Mouse (Mus musculus) ovary, postnatal 14 days (tissue): ENCODE results near the gene Ddx20.

Experiments
- DNase-seq: peaks from one replicate; pipeline ENCODE4 v3.0.0; 2022; ENCODE audit warnings: low spot score

The Ddx20 gene

GRCm38 (mm10) chr3:105687324-105688060 is at the start of gene Ddx20:
Ddx20 (minus strand) TSS chr3:105687574.
- DNase-seq: peak; percentile 87

GRCm38 (mm10) chr3:105737070-105737469 is 49.7 kb upstream of the Ddx20 start:
- DNase-seq: no peak

GRCm38 (mm10) chr3:105736148-105736547 is 48.8 kb upstream of the Ddx20 start:
- no peak for DNase-seq

- no peak for DNase-seq
Measured at GRCm38 (mm10) chr3:105735285-105735684, 47.9 kb upstream of the Ddx20 start.

GRCm38 (mm10) chr3:105733538-105733937 is 46.2 kb upstream of the Ddx20 start:
- no peak for DNase-seq

- no peak for DNase-seq
Measured at GRCm38 (mm10) chr3:105732360-105732759, 45.0 kb upstream of the Ddx20 start.

- peak; percentile 47 for DNase-seq
Measured at GRCm38 (mm10) chr3:105726037-105726436, 38.7 kb upstream of the Ddx20 start.

GRCm38 (mm10) chr3:105722510-105722909 is 35.1 kb upstream of the Ddx20 start:
- no peak for DNase-seq

- DNase-seq: no peak
Measured at GRCm38 (mm10) chr3:105721681-105722201, 34.4 kb upstream of the Ddx20 start.

GRCm38 (mm10) chr3:105720514-105720913 is 33.1 kb upstream of the Ddx20 start:
- DNase-seq: no peak

- DNase-seq: no peak
Measured at GRCm38 (mm10) chr3:105719979-105720378, 32.6 kb upstream of the Ddx20 start.

- DNase-seq: no peak
Measured at GRCm38 (mm10) chr3:105718746-105719145, 31.4 kb upstream of the Ddx20 start.

- no peak for DNase-seq
Measured at GRCm38 (mm10) chr3:105717856-105718555, 30.6 kb upstream of the Ddx20 start.

- DNase-seq: no peak
Measured at GRCm38 (mm10) chr3:105716353-105717000, 29.1 kb upstream of the Ddx20 start.

GRCm38 (mm10) chr3:105714820-105715167 is 27.4 kb upstream of the Ddx20 start:
- no peak for DNase-seq

- DNase-seq: no peak
Measured at GRCm38 (mm10) chr3:105714091-105714819, 26.9 kb upstream of the Ddx20 start.

- DNase-seq: no peak
Measured at GRCm38 (mm10) chr3:105712827-105713226, 25.5 kb upstream of the Ddx20 start.

GRCm38 (mm10) chr3:105711741-105712140 is 24.4 kb upstream of the Ddx20 start:
- DNase-seq: no peak

GRCm38 (mm10) chr3:105710246-105710645 is 22.9 kb upstream of the Ddx20 start:
- no peak for DNase-seq

GRCm38 (mm10) chr3:105707590-105707989 is 20.2 kb upstream of the Ddx20 start:
- no peak for DNase-seq

- DNase-seq: no peak
Measured at GRCm38 (mm10) chr3:105706366-105707020, 19.1 kb upstream of the Ddx20 start.

- DNase-seq: no peak
Measured at GRCm38 (mm10) chr3:105705561-105705960, 18.2 kb upstream of the Ddx20 start.
